Comparison of ENCODE assay signal across 8 mouse cellular contexts in the genomic region with DNA sequence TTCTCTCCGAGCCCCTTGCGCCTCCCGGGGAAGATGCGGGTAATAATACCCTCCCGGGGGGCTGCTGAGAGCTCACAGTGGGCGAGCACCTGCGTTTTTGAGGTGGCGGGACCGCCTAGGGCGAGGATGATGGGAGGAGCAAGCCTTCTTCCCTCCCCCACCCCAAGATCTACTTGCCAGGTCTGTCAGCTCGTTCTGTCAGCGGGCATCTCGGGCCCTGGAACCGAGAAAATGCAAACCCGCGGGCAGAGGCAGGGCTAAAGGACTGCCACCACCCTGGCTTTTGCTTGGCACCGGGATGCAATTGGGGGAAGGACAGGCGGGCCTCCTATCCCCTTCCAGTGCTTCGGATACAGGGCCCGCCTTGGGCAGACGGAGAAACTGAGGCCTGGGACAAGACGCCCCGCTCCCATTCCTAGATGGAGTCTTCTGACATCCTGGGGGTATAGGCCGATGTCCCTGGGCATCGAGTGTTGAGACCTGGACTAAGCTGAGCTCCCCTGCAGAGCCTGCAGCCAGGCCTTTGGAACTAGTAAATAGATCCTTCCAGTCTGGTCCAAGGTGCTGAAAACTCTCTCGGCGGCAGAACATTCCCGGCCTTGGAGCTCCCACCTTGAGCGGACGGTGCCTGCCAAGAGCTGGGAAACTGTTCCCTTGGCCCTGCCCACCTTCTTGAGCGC. TPM values are rescaled to one million over a fixed set of nuclear protein-coding genes. Genes with fewer than 3 reads are reported as not detected.
DNase-seq lines count a peak whose midpoint lies in the region; ATAC-seq lines count a peak whose summit lies in the region.

No protein-coding gene starts in this region.

- peak overlapping the region; percentile 84 for H3K4me2 ChIP-seq in hindbrain, embryonic 14.5 days (replicated peaks)
- peak overlapping the region; percentile 85 for H3K4me2 ChIP-seq in lung, embryonic 16.5 days (ENCODE audit: low read depth, low read length)

- H3K9ac ChIP-seq in hindbrain, embryonic 14.5 days, result peak overlapping the region; percentile 88
- peak overlapping the region; percentile 86 for H3K9ac ChIP-seq in lung, embryonic 16.5 days (ENCODE audit: low read length)

- intact Hi-C loops in left cerebral cortex, postnatal 25 days (cut with DNase I), result loop anchor here (2.0 kb wide), 1 partner anchor 77 kb away; no protein-coding TSS in a partner anchor

- peak overlapping the region; percentile 99 for H3K27ac ChIP-seq in hindbrain, embryonic 14.5 days
- peak overlapping the region; percentile 94 for H3K27ac ChIP-seq in lung, embryonic 16.5 days (ENCODE audit: low read length)

- no peaks in the 10 kb centered on the region for H3K36me3 ChIP-seq in hindbrain, embryonic 14.5 days (replicated peaks; ENCODE audit: control insufficient read depth, insufficient read depth)
- no peaks in the 10 kb centered on the region for H3K36me3 ChIP-seq in lung, embryonic 16.5 days (ENCODE audit: control insufficient read depth, insufficient read depth, low read length)

- under 1% methylated on average over 31 of the region's 31 CpGs for WGBS in hindbrain, embryonic 14.5 days
- 1% methylated on average over 31 of the region's 31 CpGs for WGBS in lung, embryonic 16.5 days

- no peaks in the 10 kb centered on the region for H3K9me3 ChIP-seq in hindbrain, embryonic 14.5 days (ENCODE audit: control insufficient read depth, low read length)
- H3K9me3 ChIP-seq in lung, embryonic 16.5 days (ENCODE audit: control insufficient read depth, low read length), result no peaks in the 10 kb centered on the region

- peaks cover 45% of the 10 kb centered on the region for H3K4me1 ChIP-seq in hindbrain, embryonic 14.5 days (replicated peaks; ENCODE audit: control insufficient read depth, insufficient read depth, low read length)
- peaks cover 37% of the 10 kb centered on the region for H3K4me1 ChIP-seq in lung, embryonic 16.5 days (replicated peaks; ENCODE audit: control insufficient read depth, insufficient read depth, low read length)

- H3K4me3 ChIP-seq in hindbrain, embryonic 14.5 days (replicated peaks; ENCODE audit: low read length), result peak overlapping the region; percentile 83
- peak overlapping the region; percentile 74 for H3K4me3 ChIP-seq in lung, embryonic 16.5 days (ENCODE audit: low read length)

- peak; percentile 57 for DNase-seq in left cerebral cortex, adult 11 months (ENCODE audit: low spot score)
- DNase-seq in left cerebral cortex, postnatal 25 days (ENCODE audit: low spot score in 2 of 2), result no peak
- DNase-seq in embryo, embryonic 10.5 days (ENCODE audit: low spot score), result peak; percentile 50
- peak; percentile 53 for DNase-seq in hindbrain, embryonic 14.5 days (ENCODE audit: low spot score)
- no peak for DNase-seq in spleen, postnatal 36 days (ENCODE audit: low spot score in 2 of 2)
- DNase-seq in natural killer cell, adult 2 months (ENCODE audit: low spot score in 2 of 2), result no peak

- no peaks in the 10 kb centered on the region for H3K27me3 ChIP-seq in hindbrain, embryonic 14.5 days (ENCODE audit: control insufficient read depth, insufficient read depth, low read length)
- H3K27me3 ChIP-seq in lung, embryonic 16.5 days (ENCODE audit: control insufficient read depth, insufficient read depth, low read depth, low read length), result no peaks in the 10 kb centered on the region

- no peak; the same call in 1 of the 2 replicates for ATAC-seq in hindbrain, embryonic 14.5 days (ENCODE audit: low FRiP score)
- peak; percentile 15; the same call in 1 of the 2 replicates for ATAC-seq in lung, embryonic 16.5 days (ENCODE audit: low read depth)
- ATAC-seq in granulocyte monocyte progenitor cell, adult 5-6 weeks (replicated peaks; ENCODE audit: poor library complexity, severe bottlenecking), result no peak

RNA-seq across cellular contexts. Expression of gene Zcchc14, which starts 0.8 kb away (rescaled TPM):
- 10 to 100 TPM; 63.2 to 71.9 TPM for total RNA-seq in left cerebral cortex, postnatal 25 days (2021)
- polyA plus RNA-seq in hindbrain, embryonic 14.5 days (2014; fragmentation: Nextera tagmentation; extraction: Ambion mirVana), result 33.5 and 35.6 TPM in 2 replicates
- 13.0 and 14.4 TPM in 2 replicates for polyA plus RNA-seq in lung, embryonic 16.5 days (2015; fragmentation: Nextera tagmentation; extraction: Ambion mirVana)
- total RNA-seq in granulocyte monocyte progenitor cell, adult 5-6 weeks (2014; fragmentation: Nextera tagmentation), result not detected in 2 replicates
- total RNA-seq in granulocyte monocyte progenitor cell, adult 5-6 weeks (2017), result 0.30 TPM in 1 of 2 replicates, not detected in the other

Comparison
In these comparisons a context has a peak if more than half of its experiments do, and no peak if none do; other contexts are left out.
1. DNase-seq: peak in left cerebral cortex, adult 11 months (single experiment), embryo, embryonic 10.5 days (single experiment) and hindbrain, embryonic 14.5 days (single experiment); none in left cerebral cortex, postnatal 25 days (0 of 2), spleen, postnatal 36 days (0 of 2) and natural killer cell, adult 2 months (0 of 2).
2. RNA of gene Zcchc14, which starts 0.8 kb away (total RNA-seq): 63.2 to 71.9 TPM in left cerebral cortex, postnatal 25 days; 0.30 TPM in granulocyte monocyte progenitor cell, adult 5-6 weeks; every median in the first group is over 10 times any median in the second.